Mouse (Mus musculus) forebrain, postnatal 0 days (tissue): ENCODE results near the gene Lamb3. TPM values are rescaled to one million over a fixed set of nuclear protein-coding genes. Genes with fewer than 3 reads are reported as not detected.

Source experiments
- ATAC-seq: fragments of 200-750 bp; cut with Nextera tagmentation; 2 replicates; pipeline ENCODE4 v1.8.0; 2017; ENCODE audit warnings: mild to moderate bottlenecking, moderate library complexity
- DNase-seq: peaks from one replicate; pipeline ENCODE4 v3.0.0-alpha.2; 2015
- H3K27ac ChIP-seq: fragments of 300-500 bp; sonication (generic); 2 replicates; pipeline ENCODE4 v1.5.1; 2014; ENCODE audit warnings: low read depth, mild to moderate bottlenecking, antibody characterized with exemption, low read length, moderate library complexity, mixed read lengths
- H3K27me3 ChIP-seq: fragments of 300-500 bp; sonication (generic); 2 replicates; pipeline ENCODE4 v1.6.1; 2014; ENCODE audit warnings: mild to moderate bottlenecking, low read length, mixed read lengths; ENCODE audit not compliant: insufficient read depth
- H3K36me3 ChIP-seq: fragments of 300-500 bp; sonication (generic); 2 replicates; pipeline ENCODE4 v1.6.1; 2014; ENCODE audit warnings: mild to moderate bottlenecking, moderate library complexity; ENCODE audit not compliant: insufficient read depth
- H3K4me1 ChIP-seq: fragments of 300-500 bp; sonication (generic); 2 replicates; pipeline ENCODE4 v1.6.1; 2014; ENCODE audit warnings: antibody characterized with exemption; ENCODE audit not compliant: insufficient read depth
- H3K4me2 ChIP-seq: fragments of 300-500 bp; sonication (generic); 2 replicates; pipeline ENCODE4 v1.6.1; 2014; ENCODE audit warnings: low read depth, mild to moderate bottlenecking, moderate library complexity
- H3K4me3 ChIP-seq: fragments of 300-500 bp; sonication (generic); 2 replicates; pipeline ENCODE4 v1.5.1; 2014; ENCODE audit warnings: low read depth, low read length, mixed read lengths
- H3K9ac ChIP-seq: fragments of 300-500 bp; sonication (generic); 2 replicates; pipeline ENCODE4 v1.6.1; 2014; ENCODE audit warnings: mild to moderate bottlenecking
- H3K9me3 ChIP-seq: fragments of 300-500 bp; sonication (generic); 2 replicates; pipeline ENCODE4 v1.6.1; 2016; ENCODE audit warnings: low read length
- CTCF ChIP-seq: sonication (generic); IDR thresholded peaks from 2 replicates; pipeline ENCODE4 v1.5.1; 2016; ENCODE audit warnings: antibody characterized with exemption, control low read depth, low read depth
- WGBS: fragments of 180-500 bp; shearing (Covaris S2); extraction: QIAGEN DNeasy Blood & Tissue Kit; methylation state at CpG from one replicate; pipeline ENCODE4 v1.1.7; 2014; 5-methylcytosine and 5-hydroxymethylcytosine counted together
- polyA plus RNA-seq: library from polyadenylated mRNA; unstranded; fragments of >200 nt; fragmentation: Nextera tagmentation; extraction: Ambion mirVana; gene quantifications from 2 replicates; pipeline ENCODE4 v1.2.1, GENCODE M21; 2015
- total RNA-seq: library from RNA; depleted of rRNA; stranded (reverse); fragments of >200 nt; gene quantifications from 2 replicates; pipeline ENCODE4 v1.2.3, GENCODE M21; 2014

The Lamb3 gene
- total and polyA plus RNA-seq, 2 experiments from 2014 or later: 1.1 to 1.5 TPM

DNA sequence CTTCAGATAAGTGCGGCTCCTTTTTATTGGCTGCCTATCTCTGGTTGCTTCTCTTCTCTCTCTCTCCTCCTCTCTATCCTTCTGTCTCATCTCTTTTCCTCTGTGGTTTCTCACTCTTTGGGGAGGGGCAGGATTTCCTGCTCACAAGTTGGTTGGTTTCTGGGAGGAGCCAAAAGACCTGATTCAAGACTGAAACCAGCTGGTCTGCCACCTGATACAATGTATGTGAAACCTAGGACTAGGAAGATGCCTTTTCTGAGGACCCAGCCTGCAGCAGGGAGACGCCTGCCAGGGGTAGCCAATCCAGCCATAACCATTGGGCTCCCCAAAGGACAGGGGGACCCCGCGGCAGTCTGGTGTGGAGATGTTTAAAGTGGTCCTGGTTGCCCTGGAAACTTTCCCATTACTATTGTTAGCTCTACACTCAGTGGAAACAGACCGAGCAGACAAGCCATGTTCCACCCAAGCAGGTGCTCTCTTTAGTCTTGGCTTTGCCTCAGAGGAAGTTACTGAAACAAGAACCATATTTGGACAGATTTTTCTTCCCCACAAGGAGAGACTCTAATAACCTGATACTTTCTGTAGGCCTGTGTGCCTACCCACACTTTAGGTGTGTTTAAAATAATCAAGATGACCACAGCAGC, 56.6 kb downstream of the Lamb3 start, which contains the start of gene Hsd11b1:
Gene Hsd11b1, minus strand, starts transcription at position 121 of the 644 bp plus-strand sequence.
- no peak within 1 kb of the TSS for H3K4me2 ChIP-seq
- peak; percentile 53 for ATAC-seq
- no peak within 1 kb of the TSS for H3K4me3 ChIP-seq
- peak; percentile 32 for DNase-seq
- no peaks in the 10 kb centered on the region for H3K4me1 ChIP-seq
- no peak within 1 kb of the TSS for H3K9ac ChIP-seq
- H3K27me3 ChIP-seq: no peaks in the 10 kb centered on the region
- TF ChIP-seq CTCF: no peak
- no peaks in the 10 kb centered on the region for H3K9me3 ChIP-seq
- H3K36me3 ChIP-seq: no peaks in the 10 kb centered on the region
- 58% methylated on average over 5 of the region's 5 CpGs for WGBS
- H3K27ac ChIP-seq: peak within 1 kb of the TSS; percentile 35; the same call in 1 of the 2 replicates

DNA sequence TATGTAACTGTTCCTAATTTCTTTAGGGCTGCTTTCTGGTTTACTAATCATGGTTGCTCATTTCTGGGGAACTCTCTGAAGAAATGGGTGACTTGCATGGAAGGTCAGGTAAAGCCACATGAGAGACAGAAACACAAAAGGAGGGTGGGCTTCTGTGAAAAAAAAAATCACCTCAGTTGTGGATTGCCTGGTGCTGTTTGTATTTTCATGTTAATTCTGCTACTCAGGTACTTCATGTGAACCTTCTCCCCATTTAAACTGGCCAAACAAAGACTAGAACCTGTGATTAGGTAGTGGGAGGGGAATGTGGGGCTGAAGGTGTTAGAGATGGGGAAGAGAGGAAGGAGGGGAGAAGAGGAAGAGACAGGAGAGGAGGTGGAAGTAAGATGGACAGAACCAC, 58.2 kb downstream of the Lamb3 start:
- Histone ChIP-seq H3K4me1 (no peaks in the 10 kb centered on the region), H3K27me3 (no peaks in the 10 kb centered on the region), H3K27ac (no peak overlapping the region), H3K9ac (no peak overlapping the region), H3K4me3 (no peak overlapping the region), H3K36me3 (no peaks in the 10 kb centered on the region), H3K4me2 (no peak overlapping the region), H3K9me3 (no peaks in the 10 kb centered on the region)
- DNase-seq (no peak), ATAC-seq (no peak)
- no peak for TF ChIP-seq CTCF

DNA sequence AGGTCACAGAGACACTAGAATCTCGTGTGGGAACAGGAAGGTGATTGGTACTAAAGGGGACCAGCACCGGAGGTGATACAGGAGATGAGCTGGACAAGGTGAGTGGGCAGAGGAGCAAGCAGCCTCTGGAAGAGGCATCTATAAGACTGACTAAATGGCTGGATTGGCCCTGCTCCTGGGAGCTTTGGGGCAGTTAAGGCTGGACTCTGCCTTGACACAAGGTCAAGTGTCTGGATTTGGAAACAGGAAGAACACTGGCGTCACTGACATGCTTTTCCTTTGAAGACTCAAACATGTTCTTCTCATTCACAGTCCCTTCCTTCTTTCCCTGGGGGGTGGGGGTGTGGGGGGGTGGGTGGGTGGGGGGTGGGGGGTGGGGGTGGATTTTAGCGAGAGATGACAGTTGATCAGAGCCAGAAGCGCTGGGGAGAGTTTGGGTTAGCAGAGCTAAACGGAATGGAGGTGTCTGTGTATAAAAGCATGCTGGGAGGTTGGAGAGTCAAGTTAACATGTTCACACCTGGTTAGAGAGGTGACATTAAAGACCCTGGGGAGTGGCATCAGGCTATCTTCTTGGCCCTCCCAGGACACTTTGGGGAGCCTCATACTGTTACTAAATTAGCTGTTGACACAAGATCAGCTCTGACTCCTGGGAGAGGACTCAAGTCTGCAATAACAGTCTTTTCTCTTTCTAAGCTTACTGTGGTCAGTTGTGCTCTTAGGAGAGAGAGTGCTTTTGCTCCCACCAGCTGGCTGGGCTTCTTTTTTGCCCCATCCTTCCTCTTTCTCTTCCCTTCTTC, 63.7 kb downstream of the Lamb3 start:
- Histone ChIP-seq H3K4me1 (peaks cover 3% of the 10 kb centered on the region; the same call in 1 of the 2 replicates), H3K4me2 (no peak overlapping the region), H3K9me3 (no peaks in the 10 kb centered on the region), H3K4me3 (no peak overlapping the region), H3K27me3 (no peaks in the 10 kb centered on the region), H3K9ac (no peak overlapping the region), H3K36me3 (no peaks in the 10 kb centered on the region), H3K27ac (no peak overlapping the region)
- no peak for DNase-seq
- no peak for ATAC-seq
- TF ChIP-seq CTCF: no peak
- 70% methylated on average over 6 of the region's 6 CpGs for WGBS

DNA sequence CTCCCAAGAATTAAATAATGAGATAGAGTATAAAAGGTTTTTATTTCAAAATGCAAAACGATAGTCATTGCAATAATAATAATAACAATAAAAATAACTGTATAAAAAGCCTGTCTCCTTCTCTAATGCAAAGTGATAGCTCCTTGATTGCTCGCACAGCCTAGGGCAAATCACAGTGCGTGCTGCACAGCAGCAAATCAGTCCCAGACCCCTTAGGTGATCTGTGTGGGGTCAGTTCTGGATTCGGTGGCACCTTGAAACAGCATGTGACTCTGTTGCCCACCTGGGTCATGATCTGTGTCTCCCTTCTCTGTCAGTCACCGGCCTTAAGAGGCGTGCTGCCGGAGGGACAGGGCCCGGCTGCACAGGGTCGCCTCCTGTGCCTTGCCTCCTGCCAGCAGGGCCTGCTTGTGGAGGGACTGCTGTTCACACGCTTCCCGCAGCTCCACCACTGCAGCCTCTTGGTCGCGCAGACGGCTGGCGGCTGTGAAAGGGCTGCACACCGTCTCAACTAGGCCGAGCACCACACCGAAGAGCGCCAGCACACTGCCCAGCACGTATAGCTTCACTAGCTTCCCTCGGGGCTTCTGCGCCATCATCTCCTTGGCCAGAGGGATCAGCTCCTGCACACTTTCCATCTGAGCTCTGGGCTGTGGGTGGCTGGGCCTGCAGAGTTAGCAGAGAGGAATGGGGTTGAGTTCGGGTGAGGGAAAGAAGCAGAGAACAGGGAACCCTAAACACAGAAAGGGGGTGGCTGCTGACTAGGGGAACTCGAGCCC, 64.8 kb downstream of the Lamb3 start:
- peak overlapping the region; percentile 41; the same call in 1 of the 2 replicates for H3K9ac ChIP-seq
- ATAC-seq: peak; percentile 53
- TF ChIP-seq CTCF: no peak
- no peaks in the 10 kb centered on the region for H3K27me3 ChIP-seq
- H3K27ac ChIP-seq: peak overlapping the region; percentile 67
- peak overlapping the region; percentile 46 for H3K4me2 ChIP-seq
- peaks cover 3% of the 10 kb centered on the region; the same call in 1 of the 2 replicates for H3K4me1 ChIP-seq
- H3K9me3 ChIP-seq: no peaks in the 10 kb centered on the region
- WGBS: 18% methylated on average over 24 of the region's 24 CpGs
- H3K4me3 ChIP-seq: peak overlapping the region; percentile 19; the same call in 1 of the 2 replicates
- peak; percentile 32 for DNase-seq
- no peaks in the 10 kb centered on the region for H3K36me3 ChIP-seq

DNA sequence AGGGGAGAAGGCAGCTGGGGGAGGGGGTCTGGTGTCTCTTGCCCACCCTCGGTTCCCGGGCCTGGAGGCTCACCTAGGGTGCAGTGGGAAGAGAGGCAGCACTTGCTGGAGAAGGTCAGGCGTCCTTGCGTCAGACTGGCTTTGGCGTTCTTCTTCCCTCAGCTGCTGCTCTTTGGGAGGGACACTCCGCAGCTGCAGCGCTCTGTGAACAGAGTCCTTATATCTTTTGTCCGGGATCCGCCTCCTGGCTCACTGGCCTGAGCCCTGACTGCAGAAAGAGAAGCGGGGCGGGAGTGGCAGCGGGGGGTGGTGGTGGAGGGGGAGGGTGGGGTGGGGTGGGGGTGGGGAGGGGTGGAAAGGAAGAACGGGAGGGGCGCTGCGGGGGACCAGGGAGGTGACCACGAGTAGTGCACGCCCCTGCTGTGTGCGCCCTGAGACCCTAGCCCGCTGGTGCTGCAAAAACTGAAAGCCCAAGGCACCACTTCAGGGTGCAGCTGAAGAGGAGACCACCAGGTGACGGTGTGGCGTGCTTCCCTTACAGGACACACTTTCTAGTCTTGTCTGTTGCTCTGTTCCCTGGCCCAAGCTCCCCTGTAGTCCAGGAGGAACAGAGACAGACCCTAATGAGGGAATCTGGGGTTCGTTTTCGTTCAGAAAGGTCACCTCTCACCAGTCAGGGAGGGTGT, 65.6 kb downstream of the Lamb3 start, which contains the start of gene G0s2:
Gene G0s2, minus strand, starts transcription at position 302 of the 686 bp plus-strand sequence.
- peak; percentile 51 for DNase-seq
- peak within 1 kb of the TSS; percentile 67 for H3K27ac ChIP-seq
- H3K4me2 ChIP-seq: peak within 1 kb of the TSS; percentile 46
- peak; percentile 71 for TF ChIP-seq CTCF
- WGBS: 6% methylated on average over 19 of the region's 23 CpGs
- peak within 1 kb of the TSS; percentile 41; the same call in 1 of the 2 replicates for H3K9ac ChIP-seq
- H3K4me1 ChIP-seq: peaks cover 3% of the 10 kb centered on the region; the same call in 1 of the 2 replicates
- H3K9me3 ChIP-seq: no peaks in the 10 kb centered on the region
- no peaks in the 10 kb centered on the region for H3K27me3 ChIP-seq
- peak; percentile 82 for ATAC-seq
- H3K36me3 ChIP-seq: no peaks in the 10 kb centered on the region
- peak within 1 kb of the TSS; percentile 19; the same call in 1 of the 2 replicates for H3K4me3 ChIP-seq

DNA sequence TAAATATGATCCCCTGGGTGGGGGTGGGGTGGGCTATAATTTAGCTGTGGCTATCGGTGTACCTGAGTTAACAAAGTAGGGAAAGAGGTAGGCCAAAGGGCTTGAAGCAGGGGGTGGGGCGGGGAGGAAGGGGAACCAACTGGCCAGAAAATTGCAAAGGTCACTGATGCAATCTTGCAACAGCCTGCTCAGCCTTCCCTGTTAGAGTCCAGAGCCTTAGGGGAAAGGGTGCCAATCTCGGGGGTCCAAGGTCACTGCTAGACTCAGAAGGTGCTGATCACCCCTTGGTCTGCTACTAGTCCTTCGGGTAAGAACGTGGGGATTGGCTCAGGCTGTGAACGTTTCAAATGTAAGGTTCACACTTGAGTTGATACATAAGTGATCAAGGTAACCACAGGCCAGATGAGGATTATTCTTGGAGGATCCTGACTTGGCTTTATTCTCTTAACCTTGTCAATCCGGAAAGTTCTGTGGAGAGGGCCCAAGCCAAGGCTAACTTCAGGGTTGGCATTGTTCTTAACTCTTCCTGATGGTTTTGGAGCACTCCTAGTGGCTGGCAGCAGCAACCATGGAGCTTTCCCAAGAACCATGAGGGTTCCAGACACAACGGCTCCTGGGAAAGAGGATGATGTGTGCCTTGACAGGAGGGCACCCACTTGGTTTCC, 67.0 kb downstream of the Lamb3 start:
- H3K9ac ChIP-seq: no peak overlapping the region
- H3K4me2 ChIP-seq: no peak overlapping the region
- H3K27ac ChIP-seq: no peak overlapping the region
- no peak for DNase-seq
- peaks cover 3% of the 10 kb centered on the region; the same call in 1 of the 2 replicates for H3K4me1 ChIP-seq
- no peaks in the 10 kb centered on the region for H3K36me3 ChIP-seq
- TF ChIP-seq CTCF: no peak
- 84% methylated on average over 8 of the region's 8 CpGs for WGBS
- H3K9me3 ChIP-seq: no peaks in the 10 kb centered on the region
- H3K4me3 ChIP-seq: no peak overlapping the region
- H3K27me3 ChIP-seq: no peaks in the 10 kb centered on the region
- no peak for ATAC-seq
